Mouse (Mus musculus) stomach, embryonic 15.5 days (tissue): ENCODE results near the gene Rgs14. TPM values are rescaled to one million over a fixed set of nuclear protein-coding genes. Genes with fewer than 3 reads are reported as not detected.

Experiments used
- ATAC-seq: fragments of 200-750 bp; cut with Nextera tagmentation; 2 replicates; pipeline ENCODE4 v1.8.0; 2017; ENCODE audit warnings: low read depth, moderate number of reproducible peaks, moderate TSS enrichment; ENCODE audit not compliant: insufficient read depth, low FRiP score
- H3K27ac ChIP-seq: fragments of 300-500 bp; sonication (generic); 2 replicates; pipeline ENCODE4 v1.5.1; 2015; ENCODE audit warnings: mild to moderate bottlenecking, inconsistent platforms
- H3K27me3 ChIP-seq: fragments of 300-500 bp; sonication (generic); replicated peaks from 2 replicates; pipeline ENCODE4 v1.6.1; 2015; ENCODE audit warnings: inconsistent platforms
- H3K36me3 ChIP-seq: fragments of 300-500 bp; sonication (generic); 2 replicates; pipeline ENCODE4 v1.6.1; 2015; ENCODE audit warnings: inconsistent platforms
- H3K4me1 ChIP-seq: fragments of 300-500 bp; sonication (generic); 2 replicates; pipeline ENCODE4 v1.6.1; 2015; ENCODE audit warnings: inconsistent platforms
- H3K4me2 ChIP-seq: fragments of 300-500 bp; sonication (generic); 2 replicates; pipeline ENCODE4 v1.6.1; 2015; ENCODE audit warnings: mild to moderate bottlenecking, inconsistent platforms
- H3K4me3 ChIP-seq: fragments of 300-500 bp; sonication (generic); replicated peaks from 2 replicates; pipeline ENCODE4 v1.5.1; 2015; ENCODE audit warnings: inconsistent platforms
- H3K9ac ChIP-seq: fragments of 300-500 bp; sonication (generic); 2 replicates; pipeline ENCODE4 v1.6.1; 2015; ENCODE audit warnings: inconsistent platforms
- H3K9me3 ChIP-seq: fragments of 300-500 bp; sonication (generic); 2 replicates; pipeline ENCODE4 v1.6.1; 2016; ENCODE audit warnings: inconsistent platforms
- WGBS: fragments of 180-500 bp; shearing (Covaris S2); methylation state at CpG from one replicate; pipeline ENCODE4 v1.1.7; 2015; 5-methylcytosine and 5-hydroxymethylcytosine counted together
- polyA plus RNA-seq: library from polyadenylated mRNA; unstranded; fragments of >200 nt; fragmentation: Nextera tagmentation; extraction: Ambion mirVana; gene quantifications from 2 replicates; pipeline ENCODE4 v1.2.1, GENCODE M21; 2015

The Rgs14 gene
- polyA plus RNA-seq, 1 experiment from 2014 or later: 1.5 TPM

GRCm38 (mm10) chr13:55361145-55361544 is 8.4 kb upstream of the Rgs14 start:
- Histone ChIP-seq H3K4me3 (peak overlapping the region; percentile 86), H3K9me3 (no peaks in the 10 kb centered on the region), H3K4me2 (peak overlapping the region; percentile 74), H3K36me3 (peaks cover 21% of the 10 kb centered on the region), H3K4me1 (peaks cover 20% of the 10 kb centered on the region), H3K27ac (no peak overlapping the region), H3K9ac (no peak overlapping the region), H3K27me3 (no peaks in the 10 kb centered on the region)
- no peak for ATAC-seq

- Histone ChIP-seq H3K9me3 (no peaks in the 10 kb centered on the region), H3K27me3 (no peaks in the 10 kb centered on the region), H3K4me3 (peak overlapping the region; percentile 86), H3K4me2 (peak overlapping the region; percentile 74), H3K27ac (peak overlapping the region; percentile 96), H3K9ac (peak overlapping the region; percentile 80), H3K4me1 (peaks cover 20% of the 10 kb centered on the region), H3K36me3 (peaks cover 18% of the 10 kb centered on the region)
- WGBS: under 1% methylated on average over 32 of the region's 32 CpGs
- ATAC-seq: peak; percentile 34
These were observed 7.5 kb upstream of the Rgs14 start for GRCm38 (mm10) chr13:55361974-55362452.

GRCm38 (mm10) chr13:55362453-55363060 is 7.0 kb upstream of the Rgs14 start, which contains the start of gene Lman2:
Gene Lman2, minus strand, starts transcription at chr13:55362783.
- peak within 1 kb of the TSS; percentile 96 for H3K27ac ChIP-seq
- H3K4me1 ChIP-seq: peaks cover 20% of the 10 kb centered on the region
- peak; percentile 98 for ATAC-seq
- WGBS: under 1% methylated on average over 35 of the region's 35 CpGs
- peak within 1 kb of the TSS; percentile 80 for H3K9ac ChIP-seq
- peaks cover 13% of the 10 kb centered on the region for H3K36me3 ChIP-seq
- H3K9me3 ChIP-seq: no peaks in the 10 kb centered on the region
- H3K4me3 ChIP-seq: peak within 1 kb of the TSS; percentile 86
- no peaks in the 10 kb centered on the region for H3K27me3 ChIP-seq
- peak within 1 kb of the TSS; percentile 74 for H3K4me2 ChIP-seq

GRCm38 (mm10) chr13:55368401-55368800 is 1.1 kb upstream of the Rgs14 start:
- no peak for ATAC-seq
- Histone ChIP-seq H3K27ac (no peak overlapping the region), H3K4me1 (0 out of 2 replicates have a peak, but pooled peaks cover 5% of the 10 kb centered on the region), H3K36me3 (no peaks in the 10 kb centered on the region), H3K4me2 (no peak overlapping the region), H3K9me3 (no peaks in the 10 kb centered on the region), H3K9ac (no peak overlapping the region), H3K4me3 (no peak overlapping the region), H3K27me3 (no peaks in the 10 kb centered on the region; the same call in 1 of the 2 replicates)
- 64% methylated on average over 7 of the region's 7 CpGs for WGBS

- no peaks in the 10 kb centered on the region for H3K9me3 ChIP-seq
- H3K4me1 ChIP-seq: 0 out of 2 replicates have a peak, but pooled peaks cover 5% of the 10 kb centered on the region
- no peak for ATAC-seq
- no peaks in the 10 kb centered on the region for H3K36me3 ChIP-seq
- peak overlapping the region; percentile 13 for H3K4me3 ChIP-seq
- no peak overlapping the region for H3K27ac ChIP-seq
- H3K9ac ChIP-seq: no peak overlapping the region
- no peak overlapping the region for H3K4me2 ChIP-seq
- H3K27me3 ChIP-seq: no peaks in the 10 kb centered on the region; the same call in 1 of the 2 replicates
- WGBS: 60% methylated on average over 3 of the region's 3 CpGs
These were observed 702 bp downstream of the Rgs14 start for GRCm38 (mm10) chr13:55370234-55370633.

- 0 out of 2 replicates have a peak, but pooled peaks cover 5% of the 10 kb centered on the region for H3K4me1 ChIP-seq
- 66% methylated on average over 8 of the region's 8 CpGs for WGBS
- no peaks in the 10 kb centered on the region for H3K9me3 ChIP-seq
- H3K27me3 ChIP-seq: no peaks in the 10 kb centered on the region; the same call in 1 of the 2 replicates
- no peak overlapping the region for H3K27ac ChIP-seq
- no peak overlapping the region for H3K9ac ChIP-seq
- no peak for ATAC-seq
- H3K4me3 ChIP-seq: no peak overlapping the region
- no peaks in the 10 kb centered on the region for H3K36me3 ChIP-seq
- H3K4me2 ChIP-seq: 0 out of 2 replicates have a peak overlapping the region, but pooled peaks have one; percentile 8
These were observed 1.6 kb downstream of the Rgs14 start for GRCm38 (mm10) chr13:55371007-55371681.

- Histone ChIP-seq H3K27me3 (no peaks in the 10 kb centered on the region; the same call in 1 of the 2 replicates), H3K9me3 (no peaks in the 10 kb centered on the region), H3K4me2 (no peak overlapping the region), H3K27ac (no peak overlapping the region), H3K36me3 (no peaks in the 10 kb centered on the region), H3K4me1 (0 out of 2 replicates have a peak, but pooled peaks cover 5% of the 10 kb centered on the region), H3K9ac (no peak overlapping the region), H3K4me3 (no peak overlapping the region)
- WGBS: 56% methylated on average over 5 of the region's 5 CpGs
- ATAC-seq: no peak
These were observed 2.2 kb downstream of the Rgs14 start for GRCm38 (mm10) chr13:55371740-55372139.

- no peak overlapping the region for H3K4me3 ChIP-seq
- peaks cover 10% of the 10 kb centered on the region; the same call in 1 of the 2 replicates for H3K4me1 ChIP-seq
- H3K27me3 ChIP-seq: peaks cover 19% of the 10 kb centered on the region
- ATAC-seq: no peak
- H3K9me3 ChIP-seq: no peaks in the 10 kb centered on the region
- no peak overlapping the region for H3K4me2 ChIP-seq
- no peak overlapping the region for H3K9ac ChIP-seq
- no peaks in the 10 kb centered on the region for H3K36me3 ChIP-seq
- no peak overlapping the region for H3K27ac ChIP-seq
- WGBS: 55% methylated on average over 6 of the region's 6 CpGs
These were observed 4.8 kb downstream of the Rgs14 start for GRCm38 (mm10) chr13:55374206-55374924.

- 68% methylated on average over 2 of the region's 2 CpGs for WGBS
- no peak overlapping the region for H3K4me3 ChIP-seq
- H3K27me3 ChIP-seq: peaks cover 31% of the 10 kb centered on the region
- H3K36me3 ChIP-seq: no peaks in the 10 kb centered on the region
- H3K27ac ChIP-seq: no peak overlapping the region
- H3K9ac ChIP-seq: no peak overlapping the region
- H3K4me2 ChIP-seq: no peak overlapping the region
- peaks cover 6% of the 10 kb centered on the region; the same call in 1 of the 2 replicates for H3K4me1 ChIP-seq
- ATAC-seq: no peak
- no peaks in the 10 kb centered on the region for H3K9me3 ChIP-seq
These were observed 6.3 kb downstream of the Rgs14 start for GRCm38 (mm10) chr13:55375877-55376276.

- Histone ChIP-seq H3K4me1 (peaks cover 6% of the 10 kb centered on the region; the same call in 1 of the 2 replicates), H3K27me3 (peaks cover 37% of the 10 kb centered on the region), H3K9ac (no peak overlapping the region), H3K36me3 (no peaks in the 10 kb centered on the region), H3K4me2 (peak overlapping the region; percentile 34), H3K4me3 (no peak overlapping the region), H3K9me3 (no peaks in the 10 kb centered on the region), H3K27ac (no peak overlapping the region)
- WGBS: 24% methylated on average over 32 of the region's 32 CpGs
- peak; percentile 45 for ATAC-seq
These were observed 9.5 kb downstream of the Rgs14 start for GRCm38 (mm10) chr13:55378907-55379580.

GRCm38 (mm10) chr13:55381790-55382189 is 12.3 kb downstream of the Rgs14 start:
- H3K4me2 ChIP-seq: no peak overlapping the region
- no peak overlapping the region for H3K4me3 ChIP-seq
- no peak overlapping the region for H3K9ac ChIP-seq
- no peak for ATAC-seq
- no peak overlapping the region for H3K27ac ChIP-seq
- peaks cover 6% of the 10 kb centered on the region; the same call in 1 of the 2 replicates for H3K4me1 ChIP-seq
- no peaks in the 10 kb centered on the region for H3K9me3 ChIP-seq
- 80% methylated on average over 4 of the region's 4 CpGs for WGBS
- no peaks in the 10 kb centered on the region for H3K36me3 ChIP-seq
- peaks cover 37% of the 10 kb centered on the region for H3K27me3 ChIP-seq
